Mouse (Mus musculus) testis, adult 2 months (tissue): ENCODE results near the gene Sgk1.

Experiments
- CTCF ChIP-seq: fragments of 200-500 bp; IDR thresholded peaks from 2 replicates; pipeline ENCODE4 v1.5.1; 2012; ENCODE audit warnings: low read depth, mild to moderate bottlenecking, inconsistent platforms, low read length, moderate library complexity; ENCODE audit not compliant: control insufficient read depth, insufficient read depth, insufficient replicate concordance
- POLR2A ChIP-seq: fragments of 200-500 bp; IDR thresholded peaks from 2 replicates; pipeline ENCODE4 v1.6.1; 2012; ENCODE audit warnings: low read depth, mild to moderate bottlenecking, inconsistent platforms, low read length, moderate library complexity; ENCODE audit not compliant: control insufficient read depth

GRCm38 (mm10) chr10:21926941-21927340 is 45.0 kb downstream of the Sgk1 start:
- TF ChIP-seq CTCF (no peak), POLR2A (no peak)
